Mouse (Mus musculus): ENCODE measurements at regions not wholly inside any gene's neighbourhood (a gene's known extent, or its start where the extent isn't known, plus 50 kb on each side); places are given as distances from the start of the nearest gene placed in this dataset.

GRCm38 (mm10) chr13:64594376-64594775, 96.8 kb upstream of the Fam240b start:
- no peak overlapping the region for H3K9ac ChIP-seq (ENCODE audit: low read depth, low read length, severe bottlenecking)
- WGBS, result 33% methylated on average over 1 of the region's 1 CpGs
- ATAC-seq (ENCODE audit: low FRiP score, low read depth), result peak; percentile 60; the same call in 1 of the 2 replicates
- H3K4me1 ChIP-seq (ENCODE audit: control insufficient read depth, insufficient read depth, low read length), result no peaks in the 10 kb centered on the region
- H3K4me3 ChIP-seq (replicated peaks; ENCODE audit: low read length), result no peak overlapping the region
- TF ChIP-seq POLR2A (IDR thresholded peaks at IDR 0.05; ENCODE audit: borderline replicate concordance, extremely low read depth, insufficient read depth, insufficient read length), result no peak
- H3K4me2 ChIP-seq (replicated peaks; ENCODE audit: low read depth, low read length, severe bottlenecking), result no peak overlapping the region
- no peak for DNase-seq (ENCODE audit: low spot score)
- H3K27me3 ChIP-seq (ENCODE audit: control insufficient read depth, insufficient read depth, low read length), result no peaks in the 10 kb centered on the region
- no peaks in the 10 kb centered on the region for H3K9me3 ChIP-seq (ENCODE audit: control insufficient read depth, low read length)
- H3K36me3 ChIP-seq (ENCODE audit: control insufficient read depth, insufficient read depth, low read length), result no peaks in the 10 kb centered on the region
- no peak overlapping the region for H3K27ac ChIP-seq (replicated peaks; ENCODE audit: low read depth, low read length)

GRCm38 (mm10) chr13:64573711-64574110, 76.1 kb upstream of the Fam240b start:
- ATAC-seq (ENCODE audit: low FRiP score, low read depth) (no peak), DNase-seq (ENCODE audit: low spot score) (no peak)
- H3K4me3 ChIP-seq (replicated peaks; ENCODE audit: low read length), result no peak overlapping the region
- H3K4me2 ChIP-seq (replicated peaks; ENCODE audit: low read depth, low read length, severe bottlenecking), result no peak overlapping the region
- H3K27ac ChIP-seq (replicated peaks; ENCODE audit: low read depth, low read length), result no peak overlapping the region
- H3K9ac ChIP-seq (ENCODE audit: low read depth, low read length, severe bottlenecking), result no peak overlapping the region
- no peaks in the 10 kb centered on the region for H3K27me3 ChIP-seq (ENCODE audit: control insufficient read depth, insufficient read depth, low read length)
- no peaks in the 10 kb centered on the region for H3K9me3 ChIP-seq (ENCODE audit: control insufficient read depth, low read length)
- TF ChIP-seq POLR2A (IDR thresholded peaks at IDR 0.05; ENCODE audit: borderline replicate concordance, extremely low read depth, insufficient read depth, insufficient read length), result no peak
- no peaks in the 10 kb centered on the region for H3K36me3 ChIP-seq (ENCODE audit: control insufficient read depth, insufficient read depth, low read length)
- WGBS, result 58% methylated on average over 2 of the region's 2 CpGs
- H3K4me1 ChIP-seq (ENCODE audit: control insufficient read depth, insufficient read depth, low read length), result no peaks in the 10 kb centered on the region

GRCm38 (mm10) chr13:64568876-64569275, 71.3 kb upstream of the Fam240b start:
- TF ChIP-seq POLR2A (IDR thresholded peaks at IDR 0.05; ENCODE audit: borderline replicate concordance, extremely low read depth, insufficient read depth, insufficient read length), result no peak
- Histone ChIP-seq H3K4me1 (ENCODE audit: control insufficient read depth, insufficient read depth, low read length) (no peaks in the 10 kb centered on the region), H3K9ac (ENCODE audit: low read depth, low read length, severe bottlenecking) (no peak overlapping the region), H3K27me3 (ENCODE audit: control insufficient read depth, insufficient read depth, low read length) (no peaks in the 10 kb centered on the region), H3K9me3 (ENCODE audit: control insufficient read depth, low read length) (no peaks in the 10 kb centered on the region), H3K4me3 (replicated peaks; ENCODE audit: low read length) (no peak overlapping the region), H3K4me2 (replicated peaks; ENCODE audit: low read depth, low read length, severe bottlenecking) (no peak overlapping the region), H3K36me3 (ENCODE audit: control insufficient read depth, insufficient read depth, low read length) (no peaks in the 10 kb centered on the region), H3K27ac (replicated peaks; ENCODE audit: low read depth, low read length) (no peak overlapping the region)
- ATAC-seq (ENCODE audit: low FRiP score, low read depth) (no peak), DNase-seq (ENCODE audit: low spot score) (no peak)
- WGBS, result 35% methylated on average over 6 of the region's 6 CpGs

GRCm38 (mm10) chr13:64566966-64567708, 69.5 kb upstream of the Fam240b start:
- no peaks in the 10 kb centered on the region for H3K36me3 ChIP-seq (ENCODE audit: control insufficient read depth, insufficient read depth, low read length)
- ATAC-seq (ENCODE audit: low FRiP score, low read depth) (peak; percentile 77), DNase-seq (ENCODE audit: low spot score) (peak; percentile 39)
- H3K9ac ChIP-seq (ENCODE audit: low read depth, low read length, severe bottlenecking), result no peak overlapping the region
- TF ChIP-seq POLR2A (IDR thresholded peaks at IDR 0.05; ENCODE audit: borderline replicate concordance, extremely low read depth, insufficient read depth, insufficient read length), result no peak
- no peaks in the 10 kb centered on the region for H3K4me1 ChIP-seq (ENCODE audit: control insufficient read depth, insufficient read depth, low read length)
- no peaks in the 10 kb centered on the region for H3K9me3 ChIP-seq (ENCODE audit: control insufficient read depth, low read length)
- no peaks in the 10 kb centered on the region for H3K27me3 ChIP-seq (ENCODE audit: control insufficient read depth, insufficient read depth, low read length)
- 22% methylated on average over 2 of the region's 2 CpGs for WGBS
- no peak overlapping the region for H3K4me3 ChIP-seq (replicated peaks; ENCODE audit: low read length)
- H3K4me2 ChIP-seq (replicated peaks; ENCODE audit: low read depth, low read length, severe bottlenecking), result no peak overlapping the region
- H3K27ac ChIP-seq (replicated peaks; ENCODE audit: low read depth, low read length), result no peak overlapping the region

GRCm38 (mm10) chr13:64565791-64566190, 68.2 kb upstream of the Fam240b start:
- Histone ChIP-seq H3K27me3 (ENCODE audit: control insufficient read depth, insufficient read depth, low read length) (no peaks in the 10 kb centered on the region), H3K27ac (replicated peaks; ENCODE audit: low read depth, low read length) (no peak overlapping the region), H3K9ac (ENCODE audit: low read depth, low read length, severe bottlenecking) (no peak overlapping the region), H3K36me3 (ENCODE audit: control insufficient read depth, insufficient read depth, low read length) (no peaks in the 10 kb centered on the region), H3K4me1 (ENCODE audit: control insufficient read depth, insufficient read depth, low read length) (no peaks in the 10 kb centered on the region), H3K4me2 (replicated peaks; ENCODE audit: low read depth, low read length, severe bottlenecking) (no peak overlapping the region), H3K4me3 (replicated peaks; ENCODE audit: low read length) (no peak overlapping the region), H3K9me3 (ENCODE audit: control insufficient read depth, low read length) (no peaks in the 10 kb centered on the region)
- ATAC-seq (ENCODE audit: low FRiP score, low read depth) (no peak), DNase-seq (ENCODE audit: low spot score) (no peak)
- TF ChIP-seq POLR2A (IDR thresholded peaks at IDR 0.05; ENCODE audit: borderline replicate concordance, extremely low read depth, insufficient read depth, insufficient read length), result no peak

Data from limb, embryonic 14.5 days (tissue).